Comparison of ENCODE assay signal across 17 mouse cellular contexts in genomic region chr1:170674184-170674775, GRCm38 (mm10). TPM values are rescaled to one million over a fixed set of nuclear protein-coding genes. Genes with fewer than 3 reads are reported as not detected.
DNase-seq lines count a peak whose midpoint lies in the region; ATAC-seq and TF ChIP-seq lines count a peak whose summit lies in the region.
"Had no signal": no experiment of that assay in that cellular context is flagged by ENCODE, and none has a peak within 500 bp of the region (broad histone marks: within the 10 kb centered on the region; RNA-seq: fewer than 3 reads in every experiment).

No protein-coding gene starts in this region.

- TF ChIP-seq POLR2A in heart, adult 2 months (IDR thresholded peaks at IDR 0.05; ENCODE audit: insufficient read depth, low read depth, low read length), result no peak

- WGBS in heart, adult 2 months, result 72% methylated on average over 9 of the region's 9 CpGs
- 73% methylated on average over 9 of the region's 9 CpGs for WGBS in heart, embryonic 10.5 days
- WGBS in lung, postnatal 0 days, result 63% methylated on average over 9 of the region's 9 CpGs
- 38% methylated on average over 9 of the region's 9 CpGs for WGBS in hindbrain, embryonic 16.5 days

- H3K79me2 ChIP-seq in heart, adult 2 months (replicated peaks; ENCODE audit: control insufficient read depth, insufficient read depth, low read length), result no peaks in the 10 kb centered on the region

- peak overlapping the region; percentile 31 for H3K27ac ChIP-seq in heart, adult 2 months
- H3K27ac ChIP-seq in heart, embryonic 10.5 days, result no peak overlapping the region
- no peak overlapping the region for H3K27ac ChIP-seq in lung, postnatal 0 days (ENCODE audit: low read length)
- H3K27ac ChIP-seq in hindbrain, embryonic 16.5 days (ENCODE audit: low read depth, low read length), result no peak overlapping the region
- H3K27ac ChIP-seq: heart, embryonic 13.5 days; limb, embryonic 13.5 days; liver, embryonic 15.5 days; stomach, embryonic 15.5 days had no signal

- no peaks in the 10 kb centered on the region for H3K27me3 ChIP-seq in heart, adult 2 months (ENCODE audit: control insufficient read depth, insufficient read depth, low read length)
- H3K27me3 ChIP-seq in heart, embryonic 10.5 days (ENCODE audit: insufficient read depth, poor library complexity, severe bottlenecking), result no peaks in the 10 kb centered on the region
- no peaks in the 10 kb centered on the region for H3K27me3 ChIP-seq in lung, postnatal 0 days (replicated peaks; ENCODE audit: insufficient read depth, low read length)
- H3K27me3 ChIP-seq in hindbrain, embryonic 16.5 days (replicated peaks; ENCODE audit: control insufficient read depth, insufficient read depth, low read length), result no peaks in the 10 kb centered on the region
- H3K27me3 ChIP-seq: heart, embryonic 13.5 days; limb, embryonic 13.5 days; liver, embryonic 15.5 days; stomach, embryonic 15.5 days had no signal

- TF ChIP-seq CTCF in heart, adult 2 months (IDR thresholded peaks at IDR 0.05), result no peak
- TF ChIP-seq CTCF in lung, postnatal 0 days (IDR thresholded peaks at IDR 0.05), result no peak

- H3K4me1 ChIP-seq in heart, adult 2 months (ENCODE audit: control insufficient read depth, insufficient read depth, low read length), result 0 out of 2 replicates have a peak, but pooled peaks cover 1% of the 10 kb centered on the region
- peaks cover 32% of the 10 kb centered on the region for H3K4me1 ChIP-seq in heart, embryonic 10.5 days
- no peaks in the 10 kb centered on the region for H3K4me1 ChIP-seq in lung, postnatal 0 days (ENCODE audit: insufficient read depth, low read depth, low read length)
- H3K4me1 ChIP-seq in hindbrain, embryonic 16.5 days (ENCODE audit: control insufficient read depth, insufficient read depth, low read depth, low read length), result no peaks in the 10 kb centered on the region
- H3K4me1 ChIP-seq: liver, embryonic 15.5 days; stomach, embryonic 15.5 days had no signal

- H3K9ac ChIP-seq in heart, adult 2 months (ENCODE audit: low read depth, low read length), result no peak overlapping the region
- H3K9ac ChIP-seq in lung, postnatal 0 days (replicated peaks; ENCODE audit: low read depth), result no peak overlapping the region
- H3K9ac ChIP-seq in hindbrain, embryonic 16.5 days (ENCODE audit: low read depth, low read length), result no peak overlapping the region
- H3K9ac ChIP-seq: heart, embryonic 13.5 days; limb, embryonic 13.5 days; liver, embryonic 15.5 days; stomach, embryonic 15.5 days had no signal

- no peak for TF ChIP-seq EP300 in heart, adult 2 months (IDR thresholded peaks at IDR 0.05; ENCODE audit: insufficient read depth, low read depth, low read length)
- TF ChIP-seq EP300 in lung, postnatal 0 days (IDR thresholded peaks at IDR 0.05), result no peak

- intact Hi-C loops in heart, adult 2 months (cut with DNase I), result no loop called here
- intact Hi-C loops in gastrocnemius, postnatal 14 days (cut with DNase I; ENCODE audit: low total_unique reads), result no loop called here

- peak; percentile 37 to 44 for DNase-seq in heart, adult 2 months
- DNase-seq in heart, embryonic 10.5 days (ENCODE audit: low spot score), result no peak
- DNase-seq in lung, postnatal 0 days (ENCODE audit: low spot score), result no peak
- no peak for DNase-seq in lung, postnatal 25 days (ENCODE audit: low spot score)
- DNase-seq in gastrocnemius, postnatal 14 days, result peak; percentile 77
- DNase-seq in spleen, adult 18-20 months, result no peak
- DNase-seq: cerebellum, adult 9-10 months; kidney, adult 2 months; kidney, postnatal 14 days; layer of hippocampus, adult 9-11 months; thymus, postnatal 14 days had no signal

- no peak overlapping the region for H3K4me2 ChIP-seq in lung, postnatal 0 days (replicated peaks; ENCODE audit: low read depth, low read length)
- no peak overlapping the region for H3K4me2 ChIP-seq in hindbrain, embryonic 16.5 days (ENCODE audit: low read length)
- H3K4me2 ChIP-seq: heart, embryonic 13.5 days; limb, embryonic 13.5 days; liver, embryonic 15.5 days; stomach, embryonic 15.5 days had no signal

- no peaks in the 10 kb centered on the region; the same call in 1 of the 2 replicates for H3K9me3 ChIP-seq in heart, embryonic 10.5 days
- no peaks in the 10 kb centered on the region for H3K9me3 ChIP-seq in lung, postnatal 0 days (ENCODE audit: low read length)
- H3K9me3 ChIP-seq in hindbrain, embryonic 16.5 days (ENCODE audit: control insufficient read depth, low read length), result no peaks in the 10 kb centered on the region; the same call in 1 of the 2 replicates
- H3K9me3 ChIP-seq: heart, embryonic 13.5 days; liver, embryonic 15.5 days; stomach, embryonic 15.5 days had no signal

- no peaks in the 10 kb centered on the region for H3K36me3 ChIP-seq in heart, adult 2 months (ENCODE audit: control insufficient read depth, insufficient read depth, low read length)
- peaks cover 71% of the 10 kb centered on the region for H3K36me3 ChIP-seq in heart, embryonic 10.5 days
- H3K36me3 ChIP-seq in lung, postnatal 0 days (ENCODE audit: insufficient read depth, low read length), result no peaks in the 10 kb centered on the region
- H3K36me3 ChIP-seq in hindbrain, embryonic 16.5 days (ENCODE audit: control insufficient read depth, insufficient read depth, low read length), result peaks cover 2% of the 10 kb centered on the region; the same call in 1 of the 2 replicates
- H3K36me3 ChIP-seq: liver, embryonic 15.5 days had no signal

- no peak overlapping the region for H3K4me3 ChIP-seq in heart, adult 2 months
- H3K4me3 ChIP-seq in heart, embryonic 10.5 days, result no peak overlapping the region
- H3K4me3 ChIP-seq in lung, postnatal 0 days (ENCODE audit: low read depth, low read length), result no peak overlapping the region
- no peak overlapping the region for H3K4me3 ChIP-seq in hindbrain, embryonic 16.5 days (ENCODE audit: low read length)
- H3K4me3 ChIP-seq: heart, embryonic 13.5 days; limb, embryonic 13.5 days; liver, embryonic 15.5 days; stomach, embryonic 15.5 days had no signal

- 0 out of 2 replicates have a peak, but pooled peaks have one; percentile 17 for ATAC-seq in lung, postnatal 0 days
- ATAC-seq in hindbrain, embryonic 16.5 days, result peak; percentile 70
- ATAC-seq: midbrain, embryonic 16.5 days had no signal

RNA-seq across cellular contexts. Expression of gene Olfml2b, which starts 29.9 kb away (rescaled TPM):
- 10 to 100 TPM; 11.1 to 18.0 TPM for total RNA-seq in heart, adult 2 months (2021)
- polyA plus RNA-seq in heart, adult 2 months (2012; rRNA removed), result 15.4 and 34.0 TPM in 2 replicates
- polyA plus RNA-seq in heart, embryonic 10.5 days (2016; fragmentation: Nextera tagmentation; extraction: Ambion mirVana), result 31.4 and 51.0 TPM in 2 replicates
- 23.3 and 26.0 TPM in 2 replicates for polyA plus RNA-seq in lung, postnatal 0 days (2015; fragmentation: Nextera tagmentation; extraction: Ambion mirVana)
- 10 to 100 TPM; 27.6 to 35.9 TPM for total RNA-seq in gastrocnemius, postnatal 14 days (2021)
- 4.4 and 7.0 TPM in 2 replicates for polyA plus RNA-seq in hindbrain, embryonic 16.5 days (2015; fragmentation: Nextera tagmentation; extraction: Ambion mirVana)

Comparison
In these comparisons a context has a peak if more than half of its experiments do, and no peak if none do; other contexts are left out.
1. DNase-seq: peak in heart, adult 2 months (2 of 2) and gastrocnemius, postnatal 14 days (single experiment); none in heart, embryonic 10.5 days (single experiment), lung, postnatal 0 days (single experiment), lung, postnatal 25 days (single experiment) and spleen, adult 18-20 months (0 of 2).